Mouse (Mus musculus) kidney, embryonic 14.5 days (tissue): ENCODE results near the gene Atg5. TPM values are rescaled to one million over a fixed set of nuclear protein-coding genes. Genes with fewer than 3 reads are reported as not detected.
"Not testable (repeated sequence)": the region's sequence is repeated elsewhere in the genome, so short reads cannot be mapped to it uniquely, and the experiment has no call there.

ENCODE experiments used
- ATAC-seq: fragments of 200-750 bp; cut with Nextera tagmentation; 2 replicates; pipeline ENCODE4 v1.8.0; 2017; ENCODE audit warnings: moderate number of reproducible peaks, mild to moderate bottlenecking, moderate TSS enrichment, moderate library complexity; ENCODE audit not compliant: low FRiP score, low TSS enrichment
- H3K27ac ChIP-seq: fragments of 300-500 bp; sonication (generic); 2 replicates; pipeline ENCODE4 v1.5.1; 2014; ENCODE audit warnings: low read depth, mild to moderate bottlenecking, low read length, moderate library complexity, mixed read lengths
- H3K27me3 ChIP-seq: fragments of 300-500 bp; sonication (generic); 2 replicates; pipeline ENCODE4 v1.6.1; 2014; ENCODE audit warnings: mild to moderate bottlenecking, low read length; ENCODE audit not compliant: control insufficient read depth, insufficient read depth
- H3K36me3 ChIP-seq: fragments of 300-500 bp; sonication (generic); 2 replicates; pipeline ENCODE4 v1.6.1; 2014; ENCODE audit warnings: low read length, mixed read lengths; ENCODE audit not compliant: control insufficient read depth, insufficient read depth
- H3K4me1 ChIP-seq: fragments of 300-500 bp; sonication (generic); 2 replicates; pipeline ENCODE4 v1.6.1; 2014; ENCODE audit warnings: low read length, mixed read lengths; ENCODE audit not compliant: control insufficient read depth, insufficient read depth
- H3K4me2 ChIP-seq: fragments of 300-500 bp; sonication (generic); replicated peaks from 2 replicates; pipeline ENCODE4 v1.6.1; 2014; ENCODE audit warnings: low read depth, mild to moderate bottlenecking, low read length
- H3K4me3 ChIP-seq: fragments of 300-500 bp; sonication (generic); 2 replicates; pipeline ENCODE4 v1.5.1; 2014; ENCODE audit warnings: mild to moderate bottlenecking, low read length
- H3K9ac ChIP-seq: fragments of 300-500 bp; sonication (generic); 2 replicates; pipeline ENCODE4 v1.6.1; 2014; ENCODE audit warnings: low read depth, mild to moderate bottlenecking, low read length, moderate library complexity
- H3K9me3 ChIP-seq: fragments of 300-500 bp; sonication (generic); 2 replicates; pipeline ENCODE4 v1.6.1; 2016; ENCODE audit warnings: low read length; ENCODE audit not compliant: control insufficient read depth
- WGBS: fragments of 180-500 bp; shearing (Covaris S2); extraction: QIAGEN DNeasy Blood & Tissue Kit; methylation state at CpG from one replicate; pipeline ENCODE4 v1.1.7; 2014; 5-methylcytosine and 5-hydroxymethylcytosine counted together
- polyA plus RNA-seq: library from polyadenylated mRNA; unstranded; fragments of >200 nt; fragmentation: Nextera tagmentation; extraction: Ambion mirVana; gene quantifications from 2 replicates; pipeline ENCODE4 v1.2.1, GENCODE M21; 2014

Atg5 gene
- 50.2 and 56.3 TPM in 2 replicates for polyA plus RNA-seq

GRCm38 (mm10) chr10:44268145-44268860 is at the start of gene Atg5:
Atg5 (plus strand) TSS chr10:44268358.
- peak within 1 kb of the TSS; percentile 88 for H3K27ac ChIP-seq

GRCm38 (mm10) chr10:44219073-44219472 is 49.1 kb upstream of the Atg5 start:
- H3K9me3 ChIP-seq, H3K27me3 ChIP-seq, H3K4me2 ChIP-seq, ATAC-seq, H3K36me3 ChIP-seq, H3K4me1 ChIP-seq, H3K9ac ChIP-seq, H3K4me3 ChIP-seq, H3K27ac ChIP-seq: not testable (repeated sequence)
- WGBS: 8% methylated on average over 2 of the region's 2 CpGs

More at GRCm38 (mm10) chr10:44268145-44268860, at the start of gene Atg5:
- under 1% methylated on average over 63 of the region's 63 CpGs for WGBS
- peak; percentile 98 for ATAC-seq
- Histone ChIP-seq H3K9ac (peak within 1 kb of the TSS; percentile 75), H3K27me3 (no peaks in the 10 kb centered on the region), H3K9me3 (no peaks in the 10 kb centered on the region), H3K4me1 (peaks cover 11% of the 10 kb centered on the region; the same call in 1 of the 2 replicates), H3K36me3 (no peaks in the 10 kb centered on the region), H3K4me3 (peak within 1 kb of the TSS; percentile 73), H3K4me2 (peak within 1 kb of the TSS; percentile 56)

- WGBS: 90% methylated on average over 9 of the region's 9 CpGs
- no peak overlapping the region for H3K9ac ChIP-seq
- H3K4me3 ChIP-seq: no peak overlapping the region
- H3K36me3 ChIP-seq: no peaks in the 10 kb centered on the region
- no peak for ATAC-seq
- no peaks in the 10 kb centered on the region for H3K27me3 ChIP-seq
- no peaks in the 10 kb centered on the region for H3K4me1 ChIP-seq
- H3K4me2 ChIP-seq: no peak overlapping the region
- H3K27ac ChIP-seq: no peak overlapping the region
- H3K9me3 ChIP-seq: peaks cover 2% of the 10 kb centered on the region; the same call in 1 of the 2 replicates
Observed at GRCm38 (mm10) chr10:44224345-44224744, 43.8 kb upstream of the Atg5 start.

- H3K4me3 ChIP-seq, H3K9me3 ChIP-seq, H3K27ac ChIP-seq, H3K4me2 ChIP-seq, H3K4me1 ChIP-seq, H3K9ac ChIP-seq, H3K36me3 ChIP-seq, ATAC-seq, H3K27me3 ChIP-seq: not testable (repeated sequence)
- WGBS: 22% methylated on average over 1 of the region's 1 CpGs
Observed at GRCm38 (mm10) chr10:44233351-44233750, 34.8 kb upstream of the Atg5 start.

- H3K9me3 ChIP-seq, H3K27ac ChIP-seq, ATAC-seq, H3K4me2 ChIP-seq, H3K9ac ChIP-seq, H3K4me3 ChIP-seq, H3K27me3 ChIP-seq, H3K4me1 ChIP-seq, H3K36me3 ChIP-seq: not testable (repeated sequence)
- 41% methylated on average over 7 of the region's 7 CpGs for WGBS
Observed at GRCm38 (mm10) chr10:44235298-44235697, 32.9 kb upstream of the Atg5 start.

GRCm38 (mm10) chr10:44256624-44257023 is 11.5 kb upstream of the Atg5 start:
- Histone ChIP-seq H3K4me3 (no peak overlapping the region), H3K9me3 (no peaks in the 10 kb centered on the region), H3K36me3 (no peaks in the 10 kb centered on the region), H3K4me1 (no peaks in the 10 kb centered on the region), H3K9ac (no peak overlapping the region), H3K27me3 (no peaks in the 10 kb centered on the region), H3K4me2 (no peak overlapping the region), H3K27ac (no peak overlapping the region)
- ATAC-seq: no peak
- 44% methylated on average over 7 of the region's 7 CpGs for WGBS

GRCm38 (mm10) chr10:44265835-44266234 is 2.3 kb upstream of the Atg5 start:
- Histone ChIP-seq H3K27ac (no peak overlapping the region), H3K4me2 (no peak overlapping the region), H3K4me3 (no peak overlapping the region), H3K27me3 (no peaks in the 10 kb centered on the region), H3K36me3 (no peaks in the 10 kb centered on the region), H3K4me1 (peaks cover 11% of the 10 kb centered on the region; the same call in 1 of the 2 replicates), H3K9me3 (no peaks in the 10 kb centered on the region), H3K9ac (no peak overlapping the region)
- 69% methylated on average over 3 of the region's 3 CpGs for WGBS
- ATAC-seq: no peak

- no peaks in the 10 kb centered on the region for H3K36me3 ChIP-seq
- no peak for ATAC-seq
Observed at GRCm38 (mm10) chr10:44266561-44266960, 1.6 kb upstream of the Atg5 start.

GRCm38 (mm10) chr10:44267426-44268142 is 574 bp upstream of the Atg5 start:
- H3K27ac ChIP-seq: no peak overlapping the region
- H3K9ac ChIP-seq: peak overlapping the region; percentile 75
- no peaks in the 10 kb centered on the region for H3K27me3 ChIP-seq
- H3K4me2 ChIP-seq: peak overlapping the region; percentile 56
- peaks cover 11% of the 10 kb centered on the region; the same call in 1 of the 2 replicates for H3K4me1 ChIP-seq
- H3K36me3 ChIP-seq: no peaks in the 10 kb centered on the region
- peak overlapping the region; percentile 73 for H3K4me3 ChIP-seq
- H3K9me3 ChIP-seq: no peaks in the 10 kb centered on the region
- ATAC-seq: peak; percentile 0; the same call in 1 of the 2 replicates
- 6% methylated on average over 11 of the region's 11 CpGs for WGBS

More at GRCm38 (mm10) chr10:44266561-44266960, 1.6 kb upstream of the Atg5 start:
- H3K4me3 ChIP-seq: no peak overlapping the region
- no peaks in the 10 kb centered on the region for H3K27me3 ChIP-seq
- no peaks in the 10 kb centered on the region for H3K9me3 ChIP-seq
- H3K4me2 ChIP-seq: peak overlapping the region; percentile 56
- no peak overlapping the region for H3K9ac ChIP-seq
- peaks cover 11% of the 10 kb centered on the region; the same call in 1 of the 2 replicates for H3K4me1 ChIP-seq
- H3K27ac ChIP-seq: no peak overlapping the region
